Mouse (Mus musculus) ES-E14 (cell line): ENCODE measurements around the gene Amdhd1.

Experiments used
- CHD2 ChIP-seq: IDR thresholded peaks from 2 replicates; pipeline ENCODE4 v1.6.1; 2014; ENCODE audit warnings: mild to moderate bottlenecking, low read depth, low read length, inconsistent platforms
- MAFK ChIP-seq: IDR thresholded peaks from 2 replicates; pipeline ENCODE4 v1.6.1; 2014; ENCODE audit warnings: mild to moderate bottlenecking, low read depth, low read length, inconsistent platforms; ENCODE audit not compliant: insufficient read depth

DNA sequence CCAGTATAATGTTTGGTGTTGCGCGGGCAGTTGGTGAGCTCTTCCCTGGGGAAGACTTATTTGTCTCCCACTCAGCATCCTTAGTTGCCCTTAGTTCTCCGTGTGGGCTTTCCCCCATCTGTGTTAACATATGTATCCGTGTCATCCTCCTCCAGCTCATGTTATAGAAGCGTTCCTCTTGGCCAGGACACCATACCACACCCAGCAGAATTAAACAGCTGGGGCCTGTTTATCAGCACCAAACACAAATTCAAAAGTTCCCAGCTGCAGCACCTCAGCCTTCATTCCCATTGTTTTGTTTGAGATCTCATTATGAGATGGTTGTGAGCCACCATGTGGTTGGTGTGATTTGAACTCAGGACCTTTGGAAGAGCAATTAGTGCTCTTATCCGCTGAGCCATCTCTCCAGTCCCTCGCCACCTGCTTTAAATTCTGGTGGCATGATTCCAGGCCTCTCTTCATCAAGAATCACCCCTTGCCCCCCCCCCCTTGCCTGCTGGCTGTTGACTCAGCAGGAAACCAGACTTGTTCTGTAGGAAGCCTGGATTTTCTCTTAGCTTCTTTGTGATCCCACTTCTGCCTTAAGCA, 31.4 kb downstream of the Amdhd1 start:
- TF ChIP-seq MAFK = no peak
- no peak for TF ChIP-seq CHD2
